Mouse (Mus musculus) layer of hippocampus, adult 6 months (tissue): ENCODE results near the gene Nceh1. TPM values are rescaled to one million over a fixed set of nuclear protein-coding genes. Genes with fewer than 3 reads are reported as not detected.

Experiments used
- long read RNA-seq, 2 experiments: library from polyadenylated mRNA; unstranded; transcript quantifications; one replicate each; pipeline ENCODE4 v2.0.0; 2019 to 2020
- polyA plus RNA-seq: library from polyadenylated mRNA; unstranded; fragments of <200 nt; fragmentation: Nextera tagmentation; gene quantifications from 2 replicates; pipeline ENCODE4 v1.2.3, GENCODE M21; 2021

Nceh1 gene
- 97.4 and 113 TPM in 2 replicates for polyA plus RNA-seq
- long read RNA-seq, experiment 1, full-length matches to known transcripts, result 211 of 277 reads
- long read RNA-seq, experiment 1, partial matches to known transcripts, result 19 of 277 reads
- long read RNA-seq, experiment 1, other reads (novel, unspliced or antisense), result 47 of 277 reads
- long read RNA-seq, experiment 2, full-length matches to known transcripts, result 493 of 530 reads
- long read RNA-seq, experiment 2, partial matches to known transcripts, result 24 of 530 reads
- long read RNA-seq, experiment 2, other reads (novel, unspliced or antisense), result 13 of 530 reads

DNA sequence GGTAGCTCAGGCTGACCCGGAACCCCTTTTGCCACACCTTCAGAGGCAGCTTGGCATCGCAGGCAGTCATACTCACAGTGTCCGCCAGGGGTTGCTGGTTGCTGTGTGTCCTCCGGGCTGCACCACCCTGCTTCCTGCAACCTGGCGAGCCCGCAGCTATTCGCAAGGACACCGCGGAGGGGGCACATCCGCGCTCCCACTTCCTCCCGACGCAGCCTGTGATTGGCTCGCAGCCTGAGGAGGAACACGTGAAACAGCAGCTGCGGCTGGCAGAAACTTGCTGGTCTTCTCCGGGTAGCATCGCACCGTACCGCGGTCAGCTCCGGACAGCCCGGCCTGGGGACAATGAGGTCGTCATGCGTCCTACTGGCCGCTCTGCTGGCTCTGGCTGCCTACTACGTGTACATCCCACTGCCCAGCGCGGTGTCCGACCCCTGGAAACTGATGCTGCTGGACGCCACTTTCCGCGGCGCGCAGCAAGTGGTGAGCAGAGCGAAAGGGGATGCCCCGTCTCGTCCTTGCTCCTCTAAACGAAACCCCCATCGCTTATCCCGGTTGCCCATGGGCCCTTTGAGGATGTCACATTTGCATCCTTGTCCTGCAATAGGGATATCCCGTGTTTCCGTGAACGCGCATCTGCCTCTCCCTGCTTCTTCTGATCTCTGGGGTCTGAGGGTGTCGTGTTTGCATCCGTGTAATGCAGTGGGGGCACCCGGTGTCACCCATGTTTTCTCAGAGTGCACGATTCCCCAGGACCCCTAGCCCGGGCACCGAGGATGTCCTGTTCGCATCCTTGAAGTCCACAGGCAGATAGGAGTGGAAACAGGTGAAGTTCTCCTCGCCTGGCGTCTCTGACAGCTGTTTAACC is at the start of gene Nceh1:
Nceh1 (plus strand) TSS at position 233 of the 868 bp plus-strand sequence.

GRCm38 (mm10) chr3:27153701-27154209 is 29.0 kb upstream of the Nceh1 start, which contains the start of gene Ect2:
Gene Ect2, minus strand, starts transcription at chr3:27153878.

DNA sequence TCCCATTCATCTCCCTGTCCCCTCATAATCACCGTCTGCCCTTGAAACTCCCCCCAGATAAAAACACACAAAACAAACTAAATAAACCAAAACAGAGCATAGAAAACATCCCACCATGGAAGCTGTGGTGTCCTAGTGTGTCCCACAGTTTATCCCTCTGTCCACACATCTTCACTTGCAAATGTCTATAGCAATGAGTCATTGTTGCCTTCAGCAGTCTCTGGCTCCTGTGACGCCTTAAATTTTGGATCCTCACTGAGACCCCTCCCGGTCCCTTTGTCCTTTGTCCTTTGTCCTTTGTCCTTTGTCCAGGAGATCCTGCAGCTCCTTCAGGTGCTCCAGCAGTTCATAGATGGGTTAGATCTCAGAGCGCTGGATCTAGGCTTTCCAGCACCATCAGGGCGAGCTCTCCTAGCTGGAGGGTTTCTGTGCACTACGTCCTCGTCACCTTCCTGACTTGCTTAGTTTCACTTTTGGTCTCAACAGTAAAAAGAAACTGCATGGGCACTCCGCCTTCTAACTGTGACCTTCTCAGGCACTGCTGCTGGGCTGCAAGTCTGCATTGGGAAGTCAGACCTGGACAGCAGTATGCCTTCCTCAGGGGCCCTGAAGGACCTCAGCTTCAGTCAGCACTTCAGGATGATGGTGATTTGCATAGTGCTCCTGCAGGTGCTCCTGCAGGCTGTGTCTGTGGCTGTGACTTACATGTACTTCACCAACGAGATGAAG is 134.0 kb downstream of the Nceh1 start, which contains the start of gene Tnfsf10:
Tnfsf10 (plus strand) TSS at position 470 of the 729 bp plus-strand sequence.

Other genes starting within 250 kb of the Nceh1 start
- 0.39 and 0.49 TPM in 2 replicates for gene Ect2, start 29.1 kb upstream of the Nceh1 start, polyA plus RNA-seq
- 0.52 and 0.73 TPM in 2 replicates for gene Tnfsf10, start 134.1 kb downstream of the Nceh1 start, polyA plus RNA-seq
- 0.10 and 0.19 TPM in 2 replicates for gene Ghsr, start 188.4 kb downstream of the Nceh1 start, polyA plus RNA-seq